Mouse (Mus musculus) hindbrain, embryonic 14.5 days (tissue): ENCODE data around the gene Pank3. TPM values are rescaled to one million over a fixed set of nuclear protein-coding genes. Genes with fewer than 3 reads are reported as not detected.

Source experiments
- ATAC-seq: fragments of 200-750 bp; cut with Nextera tagmentation; 2 replicates; pipeline ENCODE4 v1.8.0; 2017; ENCODE audit warnings: moderate number of reproducible peaks, mild to moderate bottlenecking, moderate TSS enrichment, moderate library complexity; ENCODE audit not compliant: low FRiP score
- DNase-seq: peaks from one replicate; pipeline ENCODE4 v3.0.0-alpha.2; 2015; ENCODE audit warnings: low spot score
- H3K27ac ChIP-seq: fragments of 300-500 bp; sonication (generic); 2 replicates; pipeline ENCODE4 v1.5.1; 2014; ENCODE audit warnings: mild to moderate bottlenecking, moderate library complexity
- H3K27me3 ChIP-seq: fragments of 300-500 bp; sonication (generic); 2 replicates; pipeline ENCODE4 v1.6.1; 2014; ENCODE audit warnings: mild to moderate bottlenecking, low read length, mixed read lengths; ENCODE audit not compliant: control insufficient read depth, insufficient read depth
- H3K36me3 ChIP-seq: fragments of 300-500 bp; sonication (generic); replicated peaks from 2 replicates; pipeline ENCODE4 v1.6.1; 2014; ENCODE audit not compliant: control insufficient read depth, insufficient read depth
- H3K4me1 ChIP-seq: fragments of 300-500 bp; sonication (generic); replicated peaks from 2 replicates; pipeline ENCODE4 v1.6.1; 2014; ENCODE audit warnings: antibody characterized with exemption, low read length, mixed read lengths; ENCODE audit not compliant: control insufficient read depth, insufficient read depth
- H3K4me2 ChIP-seq: fragments of 300-500 bp; sonication (generic); replicated peaks from 2 replicates; pipeline ENCODE4 v1.6.1; 2014; ENCODE audit warnings: mild to moderate bottlenecking, moderate library complexity
- H3K4me3 ChIP-seq: fragments of 300-500 bp; sonication (generic); replicated peaks from 2 replicates; pipeline ENCODE4 v1.5.1; 2014; ENCODE audit warnings: mild to moderate bottlenecking, low read length
- H3K9ac ChIP-seq: fragments of 300-500 bp; sonication (generic); 2 replicates; pipeline ENCODE4 v1.6.1; 2014
- H3K9me3 ChIP-seq: fragments of 300-500 bp; sonication (generic); 2 replicates; pipeline ENCODE4 v1.6.1; 2016; ENCODE audit warnings: low read length; ENCODE audit not compliant: control insufficient read depth
- WGBS: fragments of 180-500 bp; shearing (Covaris S2); extraction: QIAGEN DNeasy Blood & Tissue Kit; methylation state at CpG from one replicate; pipeline ENCODE4 v1.1.7; 2014; 5-methylcytosine and 5-hydroxymethylcytosine counted together
- polyA plus RNA-seq: library from polyadenylated mRNA; unstranded; fragments of >200 nt; fragmentation: Nextera tagmentation; extraction: Ambion mirVana; gene quantifications from 2 replicates; pipeline ENCODE4 v1.2.1, GENCODE M21; 2014

The Pank3 gene
- 36.3 and 38.1 TPM in 2 replicates for polyA plus RNA-seq

DNA sequence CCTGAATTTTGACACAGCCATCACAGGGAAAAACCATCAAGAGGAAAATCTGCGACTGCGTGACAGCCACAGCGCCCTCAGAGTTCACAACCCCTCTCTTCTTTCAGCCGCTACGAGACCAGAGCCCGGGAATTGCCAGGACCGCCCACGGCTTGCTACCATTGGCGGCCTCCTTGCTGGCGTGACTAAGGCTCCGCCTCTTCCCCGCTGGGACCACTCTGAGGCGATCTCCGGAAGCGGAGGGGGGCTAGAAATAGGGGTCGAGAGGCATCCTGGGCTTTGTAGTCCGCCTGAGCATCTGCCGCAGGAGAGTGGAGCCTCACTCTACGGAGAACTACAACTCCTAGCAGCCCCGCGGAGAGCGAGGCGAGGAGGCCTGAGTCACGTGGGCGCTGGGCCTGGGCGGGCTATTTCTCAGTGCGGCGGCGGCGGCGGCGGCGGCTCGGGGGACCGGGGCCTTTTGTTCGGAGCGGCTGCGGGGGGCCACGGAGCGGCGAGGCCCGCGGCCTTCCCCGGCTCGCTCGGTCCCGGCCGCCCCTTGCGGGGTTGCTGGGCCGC lies at the start of gene Pank3:
Gene Pank3, plus strand, starts transcription at position 297 of the 558 bp plus-strand sequence.
- peak within 1 kb of the TSS; percentile 82 for H3K4me2 ChIP-seq
- ATAC-seq = peak; percentile 100
- no peaks in the 10 kb centered on the region for H3K36me3 ChIP-seq
- peak within 1 kb of the TSS; percentile 96 for H3K9ac ChIP-seq
- H3K4me1 ChIP-seq = peaks cover 16% of the 10 kb centered on the region
- DNase-seq = peak; percentile 96
- H3K27ac ChIP-seq = peak within 1 kb of the TSS; percentile 93
- H3K4me3 ChIP-seq = peak within 1 kb of the TSS; percentile 81
- H3K9me3 ChIP-seq = no peaks in the 10 kb centered on the region
- H3K27me3 ChIP-seq = no peaks in the 10 kb centered on the region
- 0% methylated on average over 48 of the region's 50 CpGs for WGBS

- Histone ChIP-seq H3K27ac (no peak overlapping the region), H3K27me3 (no peaks in the 10 kb centered on the region), H3K4me1 (no peaks in the 10 kb centered on the region), H3K9ac (no peak overlapping the region), H3K4me3 (no peak overlapping the region), H3K36me3 (no peaks in the 10 kb centered on the region), H3K9me3 (no peaks in the 10 kb centered on the region), H3K4me2 (no peak overlapping the region)
- 85% methylated on average over 5 of the region's 5 CpGs for WGBS
- no peak for ATAC-seq
- DNase-seq = no peak
Observed at GRCm38 (mm10) chr11:35723876-35724275, 45.4 kb upstream of the Pank3 start.

DNA sequence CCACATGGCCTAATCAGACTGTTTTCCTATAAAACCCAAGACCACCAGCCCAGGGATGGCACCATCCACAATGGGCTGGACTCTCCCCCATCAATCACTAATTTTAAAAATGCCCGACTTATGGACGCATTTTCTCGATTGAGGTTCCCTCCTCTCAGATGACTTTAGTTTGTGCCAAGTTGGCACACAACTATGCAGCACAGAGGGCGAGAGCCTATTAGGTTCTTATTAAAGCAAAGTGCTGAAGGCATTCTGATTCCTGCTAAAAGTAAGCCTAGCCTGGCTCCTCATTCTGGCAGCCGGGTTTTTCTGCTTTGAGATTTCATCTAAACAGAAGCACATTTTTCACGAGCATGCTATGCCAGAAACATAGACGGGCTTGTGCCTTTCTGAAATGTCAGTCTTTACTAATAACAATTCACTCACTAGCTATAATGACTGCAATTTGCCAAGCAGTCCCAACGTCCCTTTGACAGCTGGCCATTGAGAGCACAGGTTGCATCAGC lies 42.9 kb upstream of the Pank3 start:
- H3K27ac ChIP-seq = no peak overlapping the region
- no peak overlapping the region for H3K4me3 ChIP-seq
- H3K36me3 ChIP-seq = no peaks in the 10 kb centered on the region
- ATAC-seq (no peak), DNase-seq (peak; percentile 25)
- H3K9me3 ChIP-seq = no peaks in the 10 kb centered on the region
- no peaks in the 10 kb centered on the region for H3K27me3 ChIP-seq
- H3K4me1 ChIP-seq = peaks cover 7% of the 10 kb centered on the region; the same call in 1 of the 2 replicates
- H3K9ac ChIP-seq = no peak overlapping the region
- no peak overlapping the region for H3K4me2 ChIP-seq
- 72% methylated on average over 8 of the region's 8 CpGs for WGBS

DNA sequence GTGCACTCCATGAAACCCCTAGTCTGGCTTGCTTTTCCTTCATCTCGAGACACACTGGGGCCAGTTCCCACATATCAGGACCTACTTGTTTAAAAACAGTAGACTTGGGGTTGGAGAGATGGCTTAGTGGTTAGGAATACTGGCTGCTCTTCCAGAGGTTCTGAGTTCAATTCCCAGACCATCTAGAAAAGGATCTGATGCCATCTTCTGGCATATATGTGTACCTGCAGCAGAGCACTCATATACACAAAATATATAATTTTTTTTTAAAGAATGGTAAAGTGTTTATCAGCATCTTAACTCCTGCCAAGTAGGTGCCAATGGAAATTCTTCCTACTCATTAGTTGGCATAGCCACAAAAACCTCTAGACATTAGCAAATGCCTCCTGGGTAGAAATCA lies 41.1 kb upstream of the Pank3 start:
- Histone ChIP-seq H3K4me2 (no peak overlapping the region), H3K4me3 (no peak overlapping the region), H3K9me3 (no peaks in the 10 kb centered on the region), H3K27ac (no peak overlapping the region), H3K36me3 (no peaks in the 10 kb centered on the region), H3K27me3 (no peaks in the 10 kb centered on the region), H3K9ac (no peak overlapping the region), H3K4me1 (peaks cover 7% of the 10 kb centered on the region; the same call in 1 of the 2 replicates)
- WGBS = 90% methylated on average over 1 of the region's 1 CpGs
- DNase-seq (no peak), ATAC-seq (no peak)

DNA sequence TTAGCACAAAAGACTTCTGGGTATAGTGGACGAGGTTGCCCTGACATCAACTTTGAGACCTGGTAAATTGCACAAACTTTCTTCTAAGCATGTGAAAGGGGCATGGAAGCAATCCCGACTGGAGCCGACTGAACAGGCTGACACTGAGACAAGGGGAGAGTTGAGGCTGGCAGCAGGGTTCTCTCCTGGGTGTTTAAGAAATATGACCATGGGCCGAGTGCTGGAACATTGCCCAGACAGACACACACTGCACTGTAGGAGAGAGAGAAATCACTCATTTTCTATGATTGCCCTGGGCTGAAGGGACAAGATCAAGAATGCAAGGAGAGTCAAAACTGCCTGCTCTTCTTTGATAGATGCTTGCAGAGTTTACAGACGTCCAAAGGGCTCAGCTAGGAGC lies 40.1 kb upstream of the Pank3 start:
- Histone ChIP-seq H3K9ac (no peak overlapping the region), H3K4me2 (no peak overlapping the region), H3K4me3 (no peak overlapping the region), H3K36me3 (no peaks in the 10 kb centered on the region), H3K4me1 (peaks cover 7% of the 10 kb centered on the region; the same call in 1 of the 2 replicates), H3K27me3 (no peaks in the 10 kb centered on the region), H3K27ac (no peak overlapping the region), H3K9me3 (no peaks in the 10 kb centered on the region)
- no peak for ATAC-seq
- 34% methylated on average over 5 of the region's 5 CpGs for WGBS
- peak; percentile 24 for DNase-seq

DNA sequence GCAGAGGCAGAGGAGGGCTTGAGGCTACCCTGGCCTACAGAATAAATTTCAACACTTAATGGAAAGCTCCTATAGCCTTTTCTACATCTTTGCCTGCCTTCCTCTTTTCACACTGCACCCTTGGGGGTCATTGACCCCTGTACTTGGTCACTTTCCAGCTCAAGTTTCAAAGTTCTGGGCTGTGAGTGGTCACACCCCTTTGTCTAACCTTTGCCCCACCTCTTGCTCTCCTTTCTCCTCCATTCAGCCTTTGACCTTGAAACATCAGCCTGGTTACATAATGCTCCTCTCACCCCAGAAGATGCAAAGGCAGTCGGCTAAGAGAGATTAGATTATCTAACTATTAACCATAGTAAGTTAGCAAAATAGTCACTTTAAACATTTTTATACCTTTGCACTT lies 36.9 kb upstream of the Pank3 start:
- no peak overlapping the region for H3K4me2 ChIP-seq
- H3K36me3 ChIP-seq = no peaks in the 10 kb centered on the region
- ATAC-seq (no peak), DNase-seq (no peak)
- H3K4me3 ChIP-seq = no peak overlapping the region
- H3K27ac ChIP-seq = no peak overlapping the region
- H3K9me3 ChIP-seq = no peaks in the 10 kb centered on the region
- 47% methylated on average over 1 of the region's 1 CpGs for WGBS
- H3K4me1 ChIP-seq = peaks cover 7% of the 10 kb centered on the region; the same call in 1 of the 2 replicates
- H3K9ac ChIP-seq = no peak overlapping the region
- H3K27me3 ChIP-seq = no peaks in the 10 kb centered on the region

GRCm38 (mm10) chr11:35736817-35737216 lies 32.5 kb upstream of the Pank3 start:
- ATAC-seq = no peak
- Histone ChIP-seq H3K36me3 (no peaks in the 10 kb centered on the region), H3K9ac (no peak overlapping the region), H3K27ac (no peak overlapping the region), H3K9me3 (no peaks in the 10 kb centered on the region), H3K27me3 (no peaks in the 10 kb centered on the region), H3K4me3 (no peak overlapping the region), H3K4me1 (no peaks in the 10 kb centered on the region), H3K4me2 (no peak overlapping the region)
- DNase-seq = no peak
- WGBS = 71% methylated on average over 2 of the region's 2 CpGs

GRCm38 (mm10) chr11:35737262-35737661 lies 32.0 kb upstream of the Pank3 start:
- no peaks in the 10 kb centered on the region for H3K4me1 ChIP-seq
- DNase-seq = no peak
- H3K27me3 ChIP-seq = no peaks in the 10 kb centered on the region
- H3K9ac ChIP-seq = no peak overlapping the region
- H3K36me3 ChIP-seq = no peaks in the 10 kb centered on the region
- 98% methylated on average over 2 of the region's 2 CpGs for WGBS
- no peaks in the 10 kb centered on the region for H3K9me3 ChIP-seq
- H3K4me2 ChIP-seq = no peak overlapping the region
- H3K27ac ChIP-seq = no peak overlapping the region
- ATAC-seq = no peak
- H3K4me3 ChIP-seq = no peak overlapping the region

DNA sequence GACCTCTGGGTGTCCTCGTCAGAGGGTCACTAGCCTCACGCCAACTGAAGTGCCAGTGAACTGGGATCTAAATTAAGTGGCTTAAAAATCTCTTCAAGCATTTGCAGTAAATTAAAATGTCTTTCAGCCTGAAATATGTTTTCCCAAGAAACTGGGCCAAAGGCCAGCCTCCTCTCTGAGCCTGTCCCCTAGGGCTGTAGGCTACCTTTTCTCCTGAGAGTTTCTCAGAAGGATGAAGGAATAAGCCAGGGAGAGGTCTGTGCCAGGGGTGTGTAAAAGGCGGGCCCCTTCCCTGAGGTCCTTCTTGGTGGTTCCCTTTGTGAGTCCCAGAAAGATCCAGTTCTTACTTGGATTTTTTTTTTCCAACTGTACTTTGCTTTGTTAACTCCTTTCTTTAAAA lies 31.2 kb upstream of the Pank3 start:
- DNase-seq (no peak), ATAC-seq (no peak)
- no peak overlapping the region for H3K4me2 ChIP-seq
- no peaks in the 10 kb centered on the region for H3K36me3 ChIP-seq
- no peaks in the 10 kb centered on the region for H3K27me3 ChIP-seq
- H3K4me1 ChIP-seq = no peaks in the 10 kb centered on the region
- H3K9ac ChIP-seq = no peak overlapping the region
- 75% methylated on average over 3 of the region's 3 CpGs for WGBS
- H3K4me3 ChIP-seq = no peak overlapping the region
- no peak overlapping the region for H3K27ac ChIP-seq
- H3K9me3 ChIP-seq = no peaks in the 10 kb centered on the region

DNA sequence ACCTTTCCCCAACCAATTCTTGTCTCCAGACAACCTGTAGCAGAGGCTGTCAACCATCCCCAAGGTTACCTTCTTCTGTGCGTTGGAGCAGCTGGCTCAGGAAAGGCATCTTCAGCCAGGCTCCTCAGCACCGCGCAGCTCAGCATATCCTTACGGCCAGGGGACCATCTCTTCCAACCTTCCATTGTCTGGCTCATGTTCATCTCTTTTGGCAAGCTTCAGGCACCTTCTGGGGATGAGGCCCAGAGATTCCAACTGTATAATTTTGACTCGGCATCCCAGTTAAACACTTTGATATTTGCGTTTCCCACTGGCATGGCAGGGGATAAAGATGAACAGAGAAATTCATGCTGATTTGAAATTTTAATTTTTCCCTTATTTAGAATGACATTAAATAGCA lies 25.7 kb upstream of the Pank3 start:
- DNase-seq (no peak), ATAC-seq (no peak)
- no peak overlapping the region for H3K27ac ChIP-seq
- no peaks in the 10 kb centered on the region for H3K4me1 ChIP-seq
- no peak overlapping the region for H3K4me3 ChIP-seq
- no peaks in the 10 kb centered on the region for H3K9me3 ChIP-seq
- WGBS = 88% methylated on average over 6 of the region's 6 CpGs
- no peak overlapping the region for H3K9ac ChIP-seq
- H3K36me3 ChIP-seq = no peaks in the 10 kb centered on the region
- no peaks in the 10 kb centered on the region for H3K27me3 ChIP-seq
- no peak overlapping the region for H3K4me2 ChIP-seq
